Mouse (Mus musculus) yolk sac, embryonic 10.5 days (tissue): ENCODE measurements at regions not wholly inside any gene's neighbourhood (a gene's known extent, or its start where the extent isn't known, plus 50 kb on each side); places are given as distances from the start of the nearest gene placed in this dataset.

Experiments
- DNase-seq: peaks from one replicate; pipeline ENCODE4 v3.0.0-alpha.2; 2017; ENCODE audit warnings: low spot score

DNA sequence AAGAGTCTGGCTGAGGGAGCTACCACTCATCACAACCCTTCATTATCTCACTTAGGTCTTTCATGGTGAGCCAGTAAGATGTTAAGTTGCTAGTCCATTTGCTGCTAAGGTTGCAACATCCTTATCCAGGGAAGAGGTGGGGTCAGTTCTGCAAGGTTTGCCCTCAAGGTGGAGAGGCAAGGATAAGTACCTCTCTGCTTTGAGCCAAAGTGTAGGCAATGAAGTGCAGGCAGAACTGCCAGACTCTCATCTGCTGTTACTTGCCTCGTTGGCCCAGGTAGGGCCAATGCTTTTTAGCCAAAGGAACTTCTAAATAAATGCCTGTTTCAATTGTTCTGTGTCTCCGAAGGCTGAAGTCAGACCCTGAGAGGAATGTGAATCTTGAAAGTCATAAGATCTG, 59.6 kb upstream of the Lclat1 start:
- no peak for DNase-seq

DNA sequence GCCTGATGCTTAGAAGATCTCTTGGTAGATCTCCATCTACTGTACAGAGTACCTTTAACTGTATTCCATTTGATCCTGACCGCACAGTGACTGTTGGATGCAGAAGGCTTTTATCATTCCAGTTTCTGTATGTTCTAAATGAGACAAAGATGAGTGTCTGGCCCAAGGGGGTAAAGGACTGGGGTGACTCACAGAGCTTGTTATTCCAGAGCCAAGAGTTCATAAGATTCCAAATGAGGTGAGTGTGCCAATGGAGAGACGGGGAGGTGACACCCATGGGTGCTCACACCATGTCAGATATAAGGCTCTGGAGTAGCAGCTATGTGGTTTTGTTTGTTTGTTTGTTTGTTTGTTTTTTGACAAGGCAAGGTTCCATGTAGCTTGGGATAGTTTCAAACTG, 54.8 kb upstream of the Lclat1 start:
- no peak for DNase-seq

DNA sequence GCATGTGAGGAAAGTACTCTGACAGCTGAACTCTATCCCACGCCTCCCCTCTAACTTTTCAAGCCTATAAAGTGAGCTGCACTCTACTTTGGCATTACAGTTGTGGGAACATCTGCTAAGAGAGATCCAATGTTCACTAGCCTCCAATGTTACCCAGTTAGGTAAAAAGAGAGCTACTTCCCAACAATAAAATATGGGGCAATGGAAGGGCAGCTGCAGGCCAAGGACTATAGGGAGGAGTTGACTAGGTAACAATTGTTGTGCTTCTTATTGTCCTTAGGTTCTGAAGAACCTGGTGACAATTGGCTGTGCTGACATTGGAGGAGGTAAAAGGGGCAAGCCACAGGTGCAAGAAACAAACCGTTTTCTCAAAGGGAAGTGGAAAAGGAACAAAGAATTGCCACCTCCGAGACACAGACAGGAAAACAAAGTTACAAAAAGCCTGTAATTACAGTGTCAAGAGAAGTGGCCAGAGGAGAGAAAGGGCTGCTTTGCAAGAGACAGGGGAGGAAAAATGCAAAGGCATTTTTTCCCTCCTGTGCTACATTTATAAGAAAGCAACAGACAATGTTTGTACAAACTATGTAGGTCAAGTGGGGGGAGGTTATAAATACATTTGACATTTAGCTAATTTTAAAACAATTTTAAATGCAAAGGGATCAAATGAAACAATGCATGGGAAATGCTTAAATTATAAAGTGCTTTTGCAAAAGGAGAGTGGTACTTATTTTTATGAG, 54.1 kb upstream of the Lclat1 start:
- no peak for DNase-seq

DNA sequence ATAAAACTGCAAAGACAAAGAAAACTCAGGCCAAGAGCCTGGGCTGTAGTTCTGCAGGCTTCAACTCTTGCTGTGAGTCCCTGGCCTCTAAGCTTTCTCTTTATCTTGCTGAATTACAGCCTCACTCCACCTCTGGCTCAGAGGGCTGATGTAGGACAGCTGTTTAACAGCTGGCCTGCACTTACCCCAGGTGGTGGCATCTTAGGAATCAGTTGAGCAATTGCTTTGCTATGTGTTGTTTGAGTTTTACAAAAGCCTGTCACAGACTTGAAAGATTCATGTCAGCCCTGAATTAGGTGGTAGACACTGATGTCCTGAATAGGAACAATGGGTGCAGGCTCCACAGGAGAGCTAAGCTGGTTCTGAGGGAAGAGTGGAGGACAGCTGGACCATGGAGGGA, 53.6 kb upstream of the Lclat1 start:
- DNase-seq, result no peak

DNA sequence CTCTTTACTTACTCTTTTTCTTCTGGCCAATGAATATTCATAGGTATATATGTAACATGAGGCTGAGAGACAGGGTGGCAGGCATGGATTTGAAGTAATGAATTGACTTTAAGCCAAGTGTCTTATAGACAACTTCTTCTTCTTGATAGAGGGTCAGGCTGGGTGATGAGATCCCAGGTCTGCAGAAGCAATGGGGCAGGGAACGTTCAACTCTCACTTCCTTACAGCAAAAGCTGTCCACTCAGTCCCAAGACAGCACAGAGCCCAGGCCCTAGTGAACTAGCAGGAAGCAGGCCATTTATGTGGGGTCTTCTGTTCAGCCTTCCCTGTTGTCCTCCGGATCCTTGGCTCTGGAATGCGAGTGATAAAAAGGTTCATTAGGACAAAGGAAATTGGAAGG, 52.6 kb upstream of the Lclat1 start:
- no peak for DNase-seq

DNA sequence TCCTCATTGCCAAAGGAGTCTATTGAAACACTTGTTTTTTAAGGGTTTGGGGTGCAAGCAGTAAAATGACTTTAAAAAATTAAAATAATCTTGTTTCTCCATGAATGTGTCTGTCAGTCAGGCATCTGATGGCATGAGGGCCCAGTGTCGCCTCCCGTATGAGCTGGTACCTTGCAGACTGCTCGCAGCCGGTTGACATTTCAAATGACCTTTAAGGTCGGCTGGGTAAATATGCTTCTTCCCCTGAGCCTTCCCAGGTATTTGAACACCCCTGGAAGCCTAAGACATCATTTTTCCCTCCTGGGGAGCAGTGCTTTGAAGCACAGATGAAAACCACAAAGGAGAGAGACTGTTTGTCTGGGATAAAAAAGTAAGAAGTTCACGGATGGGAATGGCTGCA, 52.2 kb upstream of the Lclat1 start:
- no peak for DNase-seq

DNA sequence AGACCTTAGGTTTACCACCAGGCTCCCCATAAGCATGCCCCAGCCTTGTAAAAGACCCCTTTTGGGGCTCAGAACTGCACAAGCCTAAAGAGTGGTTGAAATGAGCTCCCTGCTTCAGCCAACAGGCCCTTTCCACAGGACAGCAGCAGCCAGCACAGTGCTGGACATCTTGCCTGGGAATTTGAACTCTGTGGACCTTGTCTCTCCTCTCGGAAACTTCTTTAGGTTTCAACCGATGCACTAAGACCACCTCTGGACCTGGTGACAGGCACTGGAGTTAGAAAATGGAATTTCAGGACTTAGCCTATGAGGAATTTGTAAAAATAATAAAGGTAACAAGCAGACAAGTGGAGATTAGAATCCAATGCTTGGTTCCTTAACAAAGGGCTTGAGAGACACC, 51.2 kb upstream of the Lclat1 start:
- no peak for DNase-seq
